Mouse (Mus musculus) CH12.LX (cell line): ENCODE results near the gene Vps36.

ENCODE experiments used
- CTCF ChIP-seq, 2 experiments: IDR thresholded peaks in 1 of 2; conservative IDR thresholded peaks in 1 of 2; 2 replicates each; pipeline ENCODE4 v1.5.1; 2011 to 2012; ENCODE audit warnings: low read depth in 2 of 2, low read length in 2 of 2, improper control_type of control experiment in 1 of 2, inconsistent platforms in 1 of 2, mild to moderate bottlenecking in 1 of 2, moderate library complexity in 1 of 2
- POLR2A ChIP-seq: IDR thresholded peaks from 2 replicates; pipeline ENCODE4 v1.6.1; 2011; ENCODE audit warnings: low read depth, mild to moderate bottlenecking, improper control_type of control experiment, low read length
- SMC3 ChIP-seq: IDR thresholded peaks from 2 replicates; pipeline ENCODE4 v1.6.1; 2011; ENCODE audit warnings: low read depth, low read length, improper control_type of control experiment
- UBTF ChIP-seq: IDR thresholded peaks from 2 replicates; pipeline ENCODE4 v1.6.1; 2012; ENCODE audit warnings: low read depth, mild to moderate bottlenecking, inconsistent platforms, low read length, improper control_type of control experiment, moderate library complexity
- USF2 ChIP-seq: conservative IDR thresholded peaks from 2 replicates; pipeline ENCODE4 v1.6.1; 2011; ENCODE audit warnings: low read depth, low read length, improper control_type of control experiment
- ZC3H11A ChIP-seq: IDR thresholded peaks from 2 replicates; pipeline ENCODE4 v1.6.1; 2012; ENCODE audit warnings: low read depth, mild to moderate bottlenecking, inconsistent platforms, low read length, improper control_type of control experiment

DNA sequence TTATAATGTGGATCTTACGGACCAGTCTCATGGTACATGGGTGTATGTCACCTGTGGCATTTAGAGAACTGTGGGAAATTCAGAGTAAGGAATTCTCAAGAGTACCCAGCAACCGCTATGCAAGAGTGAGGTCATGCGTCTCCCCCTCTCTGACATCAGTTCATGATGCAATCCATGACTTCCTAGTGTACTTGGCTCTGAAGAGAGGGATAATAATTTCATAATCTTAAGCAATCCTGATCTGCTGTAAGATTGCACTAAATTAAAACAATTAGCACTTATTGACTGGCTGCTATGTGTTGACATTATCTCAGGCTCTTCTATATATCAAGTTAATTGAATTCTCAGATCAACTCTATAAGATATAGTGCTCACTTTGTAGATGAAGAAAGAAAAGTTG, 74.2 kb downstream of the Vps36 start:
- no peak for TF ChIP-seq POLR2A
- TF ChIP-seq UBTF, result no peak
- no peak for TF ChIP-seq SMC3
- TF ChIP-seq USF2, result no peak
- TF ChIP-seq CTCF (conservative IDR thresholded peaks at IDR 0.05 in 1 of 2, IDR thresholded peaks at IDR 0.05 in 1 of 2; ENCODE audit: low read depth in 2 of 2, low read length in 2 of 2), result no peak
- TF ChIP-seq ZC3H11A, result no peak
